Mouse (Mus musculus): ENCODE data around the gene Barhl2. TPM values are rescaled to one million over a fixed set of nuclear protein-coding genes. Genes with fewer than 3 reads are reported as not detected.
A peak's percentile ranks its signal among the peaks of the same experiment; 100 is the strongest.

Barhl2 gene
- polyA plus RNA-seq, 1 experiment from 2014 or later = not detected

DNA sequence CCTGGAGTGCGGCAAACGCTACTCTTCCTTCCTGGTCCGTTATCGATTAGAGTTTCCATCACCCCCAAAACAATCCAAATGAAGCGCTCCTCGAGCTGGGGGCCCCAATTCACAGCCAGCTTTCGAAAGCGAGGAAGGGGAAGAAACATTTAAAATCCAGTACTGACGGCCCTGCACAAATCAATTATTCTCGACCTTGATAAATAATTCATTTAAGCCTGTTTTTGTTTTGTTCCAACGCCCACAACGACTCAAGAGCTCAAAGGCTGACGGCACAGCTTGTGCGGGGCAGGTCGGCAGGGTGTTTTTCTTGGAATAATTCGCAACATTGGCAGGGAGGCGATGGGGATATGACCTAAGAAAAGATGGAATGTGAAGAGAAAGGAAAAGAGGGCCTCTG, 2.6 kb upstream of the Barhl2 start:
- WGBS = 1% methylated on average over 17 of the region's 17 CpGs
- no peaks in the 10 kb centered on the region; the same call in 1 of the 2 replicates for H3K9me3 ChIP-seq (replicated peaks; ENCODE audit: low read length)
- DNase-seq (ENCODE audit: low spot score) = no peak
- H3K36me3 ChIP-seq (ENCODE audit: insufficient read depth, low read length) = no peaks in the 10 kb centered on the region
- no peak overlapping the region for H3K4me3 ChIP-seq (replicated peaks; ENCODE audit: low read depth, low read length)
- no peak for TF ChIP-seq CTCF (IDR thresholded peaks at IDR 0.05; ENCODE audit: low read depth)
- H3K4me2 ChIP-seq (ENCODE audit: low read length) = no peak overlapping the region
- no peak overlapping the region for H3K27ac ChIP-seq
- no peak for ATAC-seq (replicated peaks; ENCODE audit: low FRiP score, low read depth)
- no peaks in the 10 kb centered on the region; the same call in 1 of the 2 replicates for H3K4me1 ChIP-seq (replicated peaks; ENCODE audit: insufficient read depth, low read length)
- no peak overlapping the region for H3K9ac ChIP-seq (ENCODE audit: low read depth, low read length)
- peaks cover 95% of the 10 kb centered on the region for H3K27me3 ChIP-seq (ENCODE audit: insufficient read depth, low read length)

DNA sequence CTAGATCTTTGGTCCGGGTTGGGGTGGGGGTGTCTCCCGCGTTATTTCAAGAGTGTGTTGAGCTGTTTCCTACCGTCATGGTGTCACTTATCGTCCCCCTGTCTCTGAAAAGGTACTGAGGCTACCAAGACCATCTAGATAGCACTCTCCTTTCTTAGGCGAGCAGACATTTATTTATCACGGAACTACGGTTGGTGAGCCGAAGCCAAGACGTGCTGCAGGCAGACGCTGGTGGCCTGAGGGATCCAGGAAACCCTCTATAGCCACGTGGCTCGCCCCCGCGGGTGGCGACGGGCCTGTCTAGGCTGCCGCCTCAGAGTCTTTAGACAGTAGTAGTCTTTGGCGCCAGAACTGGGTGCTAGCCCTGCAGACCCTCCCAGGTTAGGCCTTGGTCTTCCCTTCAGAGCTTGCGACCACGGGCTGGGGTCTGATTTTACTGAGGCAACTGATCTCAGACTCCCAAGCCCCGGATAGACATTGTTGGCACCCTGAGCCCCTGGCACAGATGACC, 2.1 kb upstream of the Barhl2 start:
- Histone ChIP-seq H3K9ac (ENCODE audit: low read depth, low read length) (no peak overlapping the region), H3K36me3 (ENCODE audit: insufficient read depth, low read length) (no peaks in the 10 kb centered on the region), H3K9me3 (replicated peaks; ENCODE audit: low read length) (no peaks in the 10 kb centered on the region; the same call in 1 of the 2 replicates), H3K4me2 (ENCODE audit: low read length) (no peak overlapping the region), H3K27ac (no peak overlapping the region), H3K4me3 (replicated peaks; ENCODE audit: low read depth, low read length) (no peak overlapping the region), H3K27me3 (ENCODE audit: insufficient read depth, low read length) (peaks cover 95% of the 10 kb centered on the region), H3K4me1 (replicated peaks; ENCODE audit: insufficient read depth, low read length) (no peaks in the 10 kb centered on the region; the same call in 1 of the 2 replicates)
- ATAC-seq (replicated peaks; ENCODE audit: low FRiP score, low read depth) (no peak), DNase-seq (ENCODE audit: low spot score) (no peak)
- TF ChIP-seq CTCF (IDR thresholded peaks at IDR 0.05; ENCODE audit: low read depth) = no peak
- WGBS = under 1% methylated on average over 22 of the region's 22 CpGs

DNA sequence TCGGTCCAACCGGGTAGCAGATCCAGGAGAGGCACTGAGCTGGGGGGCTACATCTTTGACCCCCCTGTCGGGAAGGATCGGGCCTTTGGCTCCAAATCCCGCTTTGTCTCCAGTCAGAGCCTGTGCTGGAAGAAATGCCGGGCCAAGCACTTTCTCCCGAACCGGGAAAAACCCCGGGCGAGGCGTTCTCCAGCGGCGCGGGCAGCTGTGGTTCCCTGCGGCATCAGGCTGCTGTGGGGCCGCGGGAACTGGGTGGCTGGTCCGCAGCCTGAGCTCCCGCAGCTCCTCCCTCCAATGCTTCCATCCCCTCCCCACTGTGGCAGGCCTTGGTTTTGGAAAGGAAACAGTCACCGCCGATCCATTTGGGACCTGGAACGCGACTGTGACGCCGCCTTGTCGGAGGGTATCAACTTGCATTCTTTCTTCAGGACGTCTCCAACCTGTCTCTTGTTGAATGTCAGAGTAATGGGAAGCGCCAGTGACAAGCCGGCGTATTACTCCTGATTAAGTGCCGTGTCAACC, 1.2 kb upstream of the Barhl2 start:
- no peak for TF ChIP-seq CTCF (IDR thresholded peaks at IDR 0.05; ENCODE audit: low read depth)
- H3K4me3 ChIP-seq (replicated peaks; ENCODE audit: low read depth, low read length) = 0 out of 2 replicates have a peak overlapping the region, but pooled peaks have one; percentile 43
- ATAC-seq (replicated peaks; ENCODE audit: low FRiP score, low read depth) (no peak), DNase-seq (ENCODE audit: low spot score) (no peak)
- H3K9me3 ChIP-seq (replicated peaks; ENCODE audit: low read length) = no peaks in the 10 kb centered on the region; the same call in 1 of the 2 replicates
- H3K9ac ChIP-seq (ENCODE audit: low read depth, low read length) = no peak overlapping the region
- H3K4me2 ChIP-seq (ENCODE audit: low read length) = peak overlapping the region; percentile 70; the same call in 1 of the 2 replicates
- under 1% methylated on average over 31 of the region's 31 CpGs for WGBS
- H3K4me1 ChIP-seq (replicated peaks; ENCODE audit: insufficient read depth, low read length) = no peaks in the 10 kb centered on the region; the same call in 1 of the 2 replicates
- no peak overlapping the region for H3K27ac ChIP-seq
- peaks cover 93% of the 10 kb centered on the region for H3K27me3 ChIP-seq (ENCODE audit: insufficient read depth, low read length)
- H3K36me3 ChIP-seq (ENCODE audit: insufficient read depth, low read length) = no peaks in the 10 kb centered on the region

DNA sequence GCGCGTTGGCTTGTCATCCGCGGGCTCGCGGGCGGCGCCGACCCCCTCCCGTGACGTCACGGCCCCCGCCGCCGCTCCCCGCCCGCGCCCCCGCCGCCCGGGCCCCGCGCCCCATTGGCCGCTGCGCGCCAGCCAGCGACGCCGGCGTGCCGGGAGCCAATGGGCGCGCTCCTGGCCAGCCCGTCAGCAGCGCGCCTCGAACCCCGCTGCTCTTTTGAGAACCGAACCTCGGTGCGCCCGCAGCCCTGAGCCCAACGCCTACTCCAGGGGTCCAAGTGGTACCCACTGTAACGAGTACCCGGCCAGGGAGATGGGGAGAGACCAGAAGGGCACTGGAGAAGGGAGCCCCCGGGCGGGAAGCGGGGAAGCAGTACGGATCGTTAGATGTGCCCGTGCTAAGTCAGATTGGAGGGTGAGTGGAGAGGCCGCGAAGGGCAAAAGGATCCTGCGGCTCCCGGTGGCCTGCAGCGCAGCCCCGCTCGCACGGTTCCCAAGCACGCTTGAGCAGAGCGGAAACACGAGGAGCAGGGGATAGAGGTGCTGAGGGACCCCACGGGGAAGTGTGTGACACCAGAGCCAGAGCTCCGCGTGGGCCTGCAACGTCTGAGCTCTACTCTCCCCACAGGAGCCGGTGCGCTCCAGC, 632 bp upstream of the Barhl2 start:
- Histone ChIP-seq H3K4me1 (replicated peaks; ENCODE audit: insufficient read depth, low read length) (no peaks in the 10 kb centered on the region; the same call in 1 of the 2 replicates), H3K27ac (no peak overlapping the region), H3K9ac (ENCODE audit: low read depth, low read length) (no peak overlapping the region), H3K36me3 (ENCODE audit: insufficient read depth, low read length) (no peaks in the 10 kb centered on the region), H3K4me2 (ENCODE audit: low read length) (peak overlapping the region; percentile 70), H3K9me3 (replicated peaks; ENCODE audit: low read length) (no peaks in the 10 kb centered on the region; the same call in 1 of the 2 replicates), H3K27me3 (ENCODE audit: insufficient read depth, low read length) (peaks cover 93% of the 10 kb centered on the region), H3K4me3 (replicated peaks; ENCODE audit: low read depth, low read length) (peak overlapping the region; percentile 43)
- ATAC-seq (replicated peaks; ENCODE audit: low FRiP score, low read depth) (0 out of 2 replicates have a peak, but pooled peaks have one; percentile 19), DNase-seq (ENCODE audit: low spot score) (no peak)
- under 1% methylated on average over 60 of the region's 68 CpGs for WGBS
- TF ChIP-seq CTCF (IDR thresholded peaks at IDR 0.05; ENCODE audit: low read depth) = no peak

DNA sequence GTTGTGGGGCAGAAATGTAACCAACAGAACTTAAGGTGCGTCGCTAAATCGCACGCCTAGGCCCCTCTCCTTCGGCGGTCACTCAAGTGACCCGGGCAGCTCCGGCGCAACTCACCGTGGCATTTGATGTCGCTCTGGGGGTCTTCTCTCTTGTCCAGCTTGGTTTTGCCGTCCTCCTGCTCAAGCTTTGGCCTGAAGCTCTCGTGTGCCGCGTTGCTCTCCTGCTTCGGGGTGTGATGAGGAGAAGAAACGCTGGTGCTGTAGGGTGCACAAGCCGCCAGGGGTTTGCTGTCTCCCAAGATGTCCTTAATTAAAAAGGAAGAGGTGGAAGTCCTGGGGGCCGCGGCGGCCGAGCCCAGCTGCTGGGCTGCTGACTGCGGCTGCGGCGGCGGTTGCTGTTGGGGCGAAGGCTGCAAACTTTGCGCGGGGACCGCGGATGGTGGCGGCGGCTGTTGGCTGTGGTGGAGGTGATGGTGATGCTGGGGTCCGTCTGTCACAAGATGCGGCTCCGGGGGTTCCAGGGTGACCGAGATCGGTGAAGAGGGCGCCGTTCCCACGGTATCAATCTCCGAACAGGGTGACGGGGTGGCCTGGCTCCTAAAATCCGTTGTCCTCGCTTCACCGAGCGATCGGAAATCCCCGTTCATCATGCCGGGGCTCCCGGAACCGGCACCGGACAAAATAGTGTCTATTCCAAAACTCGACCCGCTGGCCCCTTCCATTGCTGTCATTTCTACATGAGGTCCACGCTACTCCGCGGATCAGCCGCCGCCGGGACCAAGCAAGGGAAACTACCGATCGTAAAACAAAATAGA, 648 bp downstream of the Barhl2 start:
- Histone ChIP-seq H3K9ac (ENCODE audit: low read depth, low read length) (no peak overlapping the region), H3K4me1 (replicated peaks; ENCODE audit: insufficient read depth, low read length) (no peaks in the 10 kb centered on the region; the same call in 1 of the 2 replicates), H3K4me2 (ENCODE audit: low read length) (no peak overlapping the region), H3K27me3 (ENCODE audit: insufficient read depth, low read length) (peaks cover 91% of the 10 kb centered on the region), H3K27ac (no peak overlapping the region), H3K4me3 (replicated peaks; ENCODE audit: low read depth, low read length) (peak overlapping the region; percentile 43; the same call in 1 of the 2 replicates), H3K36me3 (ENCODE audit: insufficient read depth, low read length) (no peaks in the 10 kb centered on the region), H3K9me3 (replicated peaks; ENCODE audit: low read length) (no peaks in the 10 kb centered on the region; the same call in 1 of the 2 replicates)
- DNase-seq (ENCODE audit: low spot score) = no peak
- no peak for ATAC-seq (replicated peaks; ENCODE audit: low FRiP score, low read depth)
- TF ChIP-seq CTCF (IDR thresholded peaks at IDR 0.05; ENCODE audit: low read depth) = no peak
- WGBS = under 1% methylated on average over 63 of the region's 63 CpGs

DNA sequence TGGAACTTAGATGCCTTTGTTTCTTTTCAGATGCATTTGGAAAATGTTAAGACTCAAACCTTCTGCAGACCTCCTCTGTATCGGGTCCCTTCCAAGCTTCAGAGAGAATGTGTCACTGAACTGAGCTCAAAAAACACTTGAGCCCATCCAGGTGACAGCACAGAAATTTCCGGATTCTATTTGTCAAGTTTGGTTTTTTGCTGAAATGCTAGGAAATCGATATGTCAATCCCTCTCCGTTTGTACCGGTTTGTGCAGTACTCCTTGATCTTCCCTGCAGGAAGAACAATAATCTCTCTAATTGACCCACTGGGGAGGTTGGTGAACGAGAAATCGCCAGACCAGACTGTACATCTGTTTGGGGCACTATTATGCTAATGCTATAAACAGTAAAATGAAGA, 2.0 kb downstream of the Barhl2 start:
- Histone ChIP-seq H3K4me2 (ENCODE audit: low read length) (no peak overlapping the region), H3K36me3 (ENCODE audit: insufficient read depth, low read length) (no peaks in the 10 kb centered on the region), H3K27ac (no peak overlapping the region), H3K27me3 (ENCODE audit: insufficient read depth, low read length) (peaks cover 91% of the 10 kb centered on the region), H3K9ac (ENCODE audit: low read depth, low read length) (no peak overlapping the region), H3K4me3 (replicated peaks; ENCODE audit: low read depth, low read length) (no peak overlapping the region), H3K9me3 (replicated peaks; ENCODE audit: low read length) (no peaks in the 10 kb centered on the region; the same call in 1 of the 2 replicates), H3K4me1 (replicated peaks; ENCODE audit: insufficient read depth, low read length) (no peaks in the 10 kb centered on the region; the same call in 1 of the 2 replicates)
- WGBS = 3% methylated on average over 7 of the region's 7 CpGs
- TF ChIP-seq CTCF (IDR thresholded peaks at IDR 0.05; ENCODE audit: low read depth) = no peak
- DNase-seq (ENCODE audit: low spot score) (no peak), ATAC-seq (replicated peaks; ENCODE audit: low FRiP score, low read depth) (no peak)

Measured in kidney, postnatal 0 days (tissue).